Mouse (Mus musculus) ES-E14 (cell line): Measurements from ENCODE around the gene Gprin2. TPM values are rescaled to one million over a fixed set of nuclear protein-coding genes. Genes with fewer than 3 reads are reported as not detected.

Source experiments
- DNase-seq: peaks from one replicate; pipeline ENCODE4 v3.0.0-alpha.2; 2013; ENCODE audit warnings: low read depth, low spot score
- H3K27ac ChIP-seq: 2 replicates; pipeline ENCODE4 v1.5.1; 2012; ENCODE audit warnings: low read depth, mild to moderate bottlenecking, low read length, moderate library complexity, mixed read lengths; ENCODE audit not compliant: poor library complexity, insufficient read depth, severe bottlenecking
- H3K36me3 ChIP-seq: 2 replicates; pipeline ENCODE4 v1.6.1; 2012; ENCODE audit warnings: mild to moderate bottlenecking, low read length, moderate library complexity, mixed read lengths; ENCODE audit not compliant: control insufficient read depth, poor library complexity, insufficient read depth, severe bottlenecking
- H3K4me1 ChIP-seq, 2 experiments: fragments of 150-350 bp in 1 of 2; sonication (generic) in 1 of 2; 2 replicates each; pipeline ENCODE4 v1.6.1; 2012; ENCODE audit warnings: low read length in 2 of 2, mild to moderate bottlenecking in 1 of 2, mixed read lengths in 1 of 2; ENCODE audit not compliant: control insufficient read depth in 2 of 2, insufficient read depth in 2 of 2, poor library complexity in 1 of 2
- H3K4me3 ChIP-seq, 2 experiments: fragments of 150-350 bp in 1 of 2; sonication (generic) in 1 of 2; 2 replicates each; pipeline ENCODE4 v1.5.1; 2012; ENCODE audit warnings: low read length in 2 of 2, low read depth in 1 of 2, mild to moderate bottlenecking in 1 of 2, mixed read lengths in 1 of 2; ENCODE audit not compliant: insufficient read depth in 1 of 2, poor library complexity in 1 of 2, severe bottlenecking in 1 of 2
- H3K9ac ChIP-seq: 2 replicates; pipeline ENCODE4 v1.6.1; 2012; ENCODE audit warnings: low read depth, mild to moderate bottlenecking, low read length, mixed read lengths; ENCODE audit not compliant: poor library complexity, insufficient read depth, severe bottlenecking
- H3K9me3 ChIP-seq: fragments of 150-350 bp; sonication (generic); 2 replicates; pipeline ENCODE4 v1.6.1; 2012; ENCODE audit warnings: low read depth, mild to moderate bottlenecking, low read length; ENCODE audit not compliant: control insufficient read depth, insufficient read depth
- CHD2 ChIP-seq: IDR thresholded peaks from 2 replicates; pipeline ENCODE4 v1.6.1; 2014; ENCODE audit warnings: mild to moderate bottlenecking, low read depth, low read length, inconsistent platforms
- HCFC1 ChIP-seq: IDR thresholded peaks from 2 replicates; pipeline ENCODE4 v1.6.1; 2012; ENCODE audit warnings: low read length, inconsistent platforms, borderline replicate concordance; ENCODE audit not compliant: insufficient read depth
- MAFK ChIP-seq: IDR thresholded peaks from 2 replicates; pipeline ENCODE4 v1.6.1; 2014; ENCODE audit warnings: mild to moderate bottlenecking, low read depth, low read length, inconsistent platforms; ENCODE audit not compliant: insufficient read depth
- ZC3H11A ChIP-seq: IDR thresholded peaks from 2 replicates; pipeline ENCODE4 v1.6.1; 2012; ENCODE audit warnings: low read depth, mild to moderate bottlenecking, inconsistent platforms, low read length, borderline replicate concordance
- ZNF384 ChIP-seq: IDR thresholded peaks from 2 replicates; pipeline ENCODE4 v1.6.1; 2012; ENCODE audit warnings: low read depth, low read length, inconsistent platforms
- in situ Hi-C, 2 experiments: fragments of 600-800 bp; cut with MboI; formaldehyde crosslinking; loops; one replicate each; pipeline ENCODE4 v1.15.1; 2025; ENCODE audit warnings: low sequenced_read_pairs in 2 of 2, inconsistent platforms in 1 of 2; ENCODE audit not compliant: unreplicated experiment in 2 of 2
- total RNA-seq: library from RNA; depleted of rRNA; stranded (reverse); fragments of 300-350 nt; gene quantifications from 2 replicates; pipeline ENCODE4 v1.2.3, GENCODE M21; 2012

Gene Gprin2
- total RNA-seq, 1 experiment, result 0.58 TPM

GRCm38 (mm10) chr14:34221416-34222077 lies 20.1 kb upstream of the Gprin2 start:
- in situ Hi-C loops, result no loop called here
- DNase-seq, result no peak
- Histone ChIP-seq H3K27ac (no peak overlapping the region), H3K4me1 (no peaks in the 10 kb centered on the region), H3K9ac (no peak overlapping the region), H3K9me3 (no peaks in the 10 kb centered on the region), H3K36me3 (no peaks in the 10 kb centered on the region), H3K4me3 (no peak overlapping the region)
- no peak for TF ChIP-seq ZNF384
- no peak for TF ChIP-seq HCFC1
- TF ChIP-seq CHD2, result no peak
- no peak for TF ChIP-seq ZC3H11A
- no peak for TF ChIP-seq MAFK

GRCm38 (mm10) chr14:34220426-34220825 lies 19.0 kb upstream of the Gprin2 start:
- in situ Hi-C loops, result no loop called here
- no peak overlapping the region for H3K9ac ChIP-seq
- no peaks in the 10 kb centered on the region for H3K4me1 ChIP-seq
- no peaks in the 10 kb centered on the region for H3K36me3 ChIP-seq
- H3K9me3 ChIP-seq, result no peaks in the 10 kb centered on the region
- DNase-seq, result no peak
- no peak overlapping the region for H3K4me3 ChIP-seq
- H3K27ac ChIP-seq, result no peak overlapping the region
- TF ChIP-seq CHD2 (no peak), ZC3H11A (no peak), ZNF384 (no peak), MAFK (no peak), HCFC1 (no peak)

GRCm38 (mm10) chr14:34219786-34220198 lies 18.3 kb upstream of the Gprin2 start:
- DNase-seq, result no peak

GRCm38 (mm10) chr14:34219295-34219694 lies 17.8 kb upstream of the Gprin2 start, which contains the start of gene Syt15:
Syt15 (plus strand) TSS chr14:34219595.
- no peak within 1 kb of the TSS for H3K27ac ChIP-seq
- H3K36me3 ChIP-seq, result no peaks in the 10 kb centered on the region
- TF ChIP-seq MAFK (no peak), ZNF384 (no peak), HCFC1 (no peak), CHD2 (no peak), ZC3H11A (no peak)
- DNase-seq, result no peak
- H3K9ac ChIP-seq, result peak within 1 kb of the TSS; percentile 20; the same call in 1 of the 2 replicates
- H3K4me3 ChIP-seq, result peak within 1 kb of the TSS; percentile 56 to 59
- in situ Hi-C loops, result no loop called here
- H3K4me1 ChIP-seq, result no peaks in the 10 kb centered on the region
- H3K9me3 ChIP-seq, result no peaks in the 10 kb centered on the region

More at GRCm38 (mm10) chr14:34219786-34220198, 18.3 kb upstream of the Gprin2 start:
- Histone ChIP-seq H3K9ac (peak overlapping the region; percentile 20; the same call in 1 of the 2 replicates), H3K9me3 (no peaks in the 10 kb centered on the region), H3K4me1 (no peaks in the 10 kb centered on the region), H3K36me3 (no peaks in the 10 kb centered on the region), H3K27ac (no peak overlapping the region), H3K4me3 (peak overlapping the region; percentile 56 to 59)
- in situ Hi-C loops, result no loop called here
- TF ChIP-seq HCFC1, result no peak
- no peak for TF ChIP-seq ZC3H11A
- no peak for TF ChIP-seq ZNF384
- TF ChIP-seq CHD2, result no peak
- TF ChIP-seq MAFK, result no peak
